Mouse (Mus musculus): ENCODE measurements around the gene Prkab1. TPM values are rescaled to one million over a fixed set of nuclear protein-coding genes. Genes with fewer than 3 reads are reported as not detected.

Gene Prkab1
- total and polyA plus RNA-seq, 2 experiments from 2014 or later: 38.6 to 39.6 TPM

- WGBS: 95% methylated on average over 11 of the region's 11 CpGs
- DNase-seq (ENCODE audit: low spot score): no peak
- Histone ChIP-seq H3K27ac (ENCODE audit: low read depth) (no peak overlapping the region), H3K27me3 (ENCODE audit: control insufficient read depth, insufficient read depth, low read length) (no peaks in the 10 kb centered on the region), H3K4me3 (ENCODE audit: low read depth, low read length) (no peak overlapping the region), H3K36me3 (replicated peaks; ENCODE audit: control insufficient read depth, insufficient read depth, low read length) (peaks cover 65% of the 10 kb centered on the region), H3K4me1 (ENCODE audit: control insufficient read depth, insufficient read depth) (no peaks in the 10 kb centered on the region), H3K9ac (replicated peaks; ENCODE audit: low read depth, low read length) (no peak overlapping the region), H3K4me2 (ENCODE audit: low read depth, low read length) (no peak overlapping the region), H3K9me3 (replicated peaks; ENCODE audit: control insufficient read depth, low read length) (peaks cover 9% of the 10 kb centered on the region; the same call in 1 of the 2 replicates)
- ATAC-seq (ENCODE audit: insufficient read depth, low read depth): no peak
- TF ChIP-seq CTCF (IDR thresholded peaks at IDR 0.05; ENCODE audit: low read depth) (no peak), EP300 (IDR thresholded peaks at IDR 0.05; ENCODE audit: low read depth) (no peak)
These were observed 32.6 kb downstream of the Prkab1 start for GRCm38 (mm10) chr5:115991717-115992116.

- H3K27ac ChIP-seq (ENCODE audit: low read depth): no peak overlapping the region
- H3K9ac ChIP-seq (replicated peaks; ENCODE audit: low read depth, low read length): no peak overlapping the region
- TF ChIP-seq EP300 (IDR thresholded peaks at IDR 0.05; ENCODE audit: low read depth): no peak
- TF ChIP-seq CTCF (IDR thresholded peaks at IDR 0.05; ENCODE audit: low read depth): no peak
- no peaks in the 10 kb centered on the region for H3K27me3 ChIP-seq (ENCODE audit: control insufficient read depth, insufficient read depth, low read length)
- no peak for DNase-seq (ENCODE audit: low spot score)
- H3K4me2 ChIP-seq (ENCODE audit: low read depth, low read length): no peak overlapping the region
- peaks cover 55% of the 10 kb centered on the region for H3K36me3 ChIP-seq (replicated peaks; ENCODE audit: control insufficient read depth, insufficient read depth, low read length)
- no peak overlapping the region for H3K4me3 ChIP-seq (ENCODE audit: low read depth, low read length)
- H3K4me1 ChIP-seq (ENCODE audit: control insufficient read depth, insufficient read depth): no peaks in the 10 kb centered on the region
- no peak for ATAC-seq (ENCODE audit: insufficient read depth, low read depth)
- 86% methylated on average over 12 of the region's 12 CpGs for WGBS
- peaks cover 9% of the 10 kb centered on the region; the same call in 1 of the 2 replicates for H3K9me3 ChIP-seq (replicated peaks; ENCODE audit: control insufficient read depth, low read length)
These were observed 37.0 kb downstream of the Prkab1 start for GRCm38 (mm10) chr5:115987284-115987683.

- Histone ChIP-seq H3K27me3 (ENCODE audit: control insufficient read depth, insufficient read depth, low read length) (no peaks in the 10 kb centered on the region), H3K4me3 (ENCODE audit: low read depth, low read length) (no peak overlapping the region), H3K36me3 (replicated peaks; ENCODE audit: control insufficient read depth, insufficient read depth, low read length) (peaks cover 54% of the 10 kb centered on the region), H3K9me3 (replicated peaks; ENCODE audit: control insufficient read depth, low read length) (no peaks in the 10 kb centered on the region), H3K4me2 (ENCODE audit: low read depth, low read length) (no peak overlapping the region), H3K4me1 (ENCODE audit: control insufficient read depth, insufficient read depth) (no peaks in the 10 kb centered on the region), H3K27ac (ENCODE audit: low read depth) (no peak overlapping the region), H3K9ac (replicated peaks; ENCODE audit: low read depth, low read length) (no peak overlapping the region)
- DNase-seq (ENCODE audit: low spot score): no peak
- TF ChIP-seq CTCF (IDR thresholded peaks at IDR 0.05; ENCODE audit: low read depth): no peak
- no peak for TF ChIP-seq EP300 (IDR thresholded peaks at IDR 0.05; ENCODE audit: low read depth)
- no peak for ATAC-seq (ENCODE audit: insufficient read depth, low read depth)
- WGBS: 90% methylated on average over 11 of the region's 11 CpGs
These were observed 39.2 kb downstream of the Prkab1 start for GRCm38 (mm10) chr5:115985101-115985500.

- H3K27me3 ChIP-seq (ENCODE audit: control insufficient read depth, insufficient read depth, low read length): no peaks in the 10 kb centered on the region
- TF ChIP-seq CTCF (IDR thresholded peaks at IDR 0.05; ENCODE audit: low read depth) (no peak), EP300 (IDR thresholded peaks at IDR 0.05; ENCODE audit: low read depth) (no peak)
- H3K9me3 ChIP-seq (replicated peaks; ENCODE audit: control insufficient read depth, low read length): no peaks in the 10 kb centered on the region
- H3K27ac ChIP-seq (ENCODE audit: low read depth): no peak overlapping the region
- H3K36me3 ChIP-seq (replicated peaks; ENCODE audit: control insufficient read depth, insufficient read depth, low read length): peaks cover 49% of the 10 kb centered on the region
- WGBS: 90% methylated on average over 6 of the region's 6 CpGs
- no peak overlapping the region for H3K9ac ChIP-seq (replicated peaks; ENCODE audit: low read depth, low read length)
- ATAC-seq (ENCODE audit: insufficient read depth, low read depth): no peak
- no peak overlapping the region for H3K4me2 ChIP-seq (ENCODE audit: low read depth, low read length)
- no peaks in the 10 kb centered on the region for H3K4me1 ChIP-seq (ENCODE audit: control insufficient read depth, insufficient read depth)
- no peak overlapping the region for H3K4me3 ChIP-seq (ENCODE audit: low read depth, low read length)
- DNase-seq (ENCODE audit: low spot score): no peak
These were observed 39.9 kb downstream of the Prkab1 start for GRCm38 (mm10) chr5:115984392-115984791.

GRCm38 (mm10) chr5:115982671-115983373, 41.5 kb downstream of the Prkab1 start:
- H3K9ac ChIP-seq (replicated peaks; ENCODE audit: low read depth, low read length): no peak overlapping the region
- no peak overlapping the region for H3K4me2 ChIP-seq (ENCODE audit: low read depth, low read length)
- no peaks in the 10 kb centered on the region for H3K27me3 ChIP-seq (ENCODE audit: control insufficient read depth, insufficient read depth, low read length)
- H3K4me1 ChIP-seq (ENCODE audit: control insufficient read depth, insufficient read depth): no peaks in the 10 kb centered on the region
- no peak for ATAC-seq (ENCODE audit: insufficient read depth, low read depth)
- TF ChIP-seq CTCF (IDR thresholded peaks at IDR 0.05; ENCODE audit: low read depth) (no peak), EP300 (IDR thresholded peaks at IDR 0.05; ENCODE audit: low read depth) (no peak)
- no peak overlapping the region for H3K4me3 ChIP-seq (ENCODE audit: low read depth, low read length)
- peaks cover 33% of the 10 kb centered on the region; the same call in 1 of the 2 replicates for H3K36me3 ChIP-seq (replicated peaks; ENCODE audit: control insufficient read depth, insufficient read depth, low read length)
- no peak for DNase-seq (ENCODE audit: low spot score)
- WGBS: 62% methylated on average over 7 of the region's 7 CpGs
- no peaks in the 10 kb centered on the region for H3K9me3 ChIP-seq (replicated peaks; ENCODE audit: control insufficient read depth, low read length)
- H3K27ac ChIP-seq (ENCODE audit: low read depth): no peak overlapping the region

GRCm38 (mm10) chr5:115980537-115980936, 43.8 kb downstream of the Prkab1 start:
- ATAC-seq (ENCODE audit: insufficient read depth, low read depth) (peak; percentile 13; the same call in 1 of the 2 replicates), DNase-seq (ENCODE audit: low spot score) (no peak)
- no peak overlapping the region for H3K27ac ChIP-seq (ENCODE audit: low read depth)
- no peak overlapping the region for H3K4me2 ChIP-seq (ENCODE audit: low read depth, low read length)
- no peaks in the 10 kb centered on the region for H3K4me1 ChIP-seq (ENCODE audit: control insufficient read depth, insufficient read depth)
- WGBS: 75% methylated on average over 9 of the region's 9 CpGs
- no peak overlapping the region for H3K4me3 ChIP-seq (ENCODE audit: low read depth, low read length)
- no peak overlapping the region for H3K9ac ChIP-seq (replicated peaks; ENCODE audit: low read depth, low read length)
- H3K9me3 ChIP-seq (replicated peaks; ENCODE audit: control insufficient read depth, low read length): no peaks in the 10 kb centered on the region
- H3K36me3 ChIP-seq (replicated peaks; ENCODE audit: control insufficient read depth, insufficient read depth, low read length): peaks cover 30% of the 10 kb centered on the region; the same call in 1 of the 2 replicates
- TF ChIP-seq CTCF (IDR thresholded peaks at IDR 0.05; ENCODE audit: low read depth): no peak
- TF ChIP-seq EP300 (IDR thresholded peaks at IDR 0.05; ENCODE audit: low read depth): no peak
- no peaks in the 10 kb centered on the region for H3K27me3 ChIP-seq (ENCODE audit: control insufficient read depth, insufficient read depth, low read length)
